Comparison of ENCODE assay signal across 8 mouse cellular contexts in the genomic region with DNA sequence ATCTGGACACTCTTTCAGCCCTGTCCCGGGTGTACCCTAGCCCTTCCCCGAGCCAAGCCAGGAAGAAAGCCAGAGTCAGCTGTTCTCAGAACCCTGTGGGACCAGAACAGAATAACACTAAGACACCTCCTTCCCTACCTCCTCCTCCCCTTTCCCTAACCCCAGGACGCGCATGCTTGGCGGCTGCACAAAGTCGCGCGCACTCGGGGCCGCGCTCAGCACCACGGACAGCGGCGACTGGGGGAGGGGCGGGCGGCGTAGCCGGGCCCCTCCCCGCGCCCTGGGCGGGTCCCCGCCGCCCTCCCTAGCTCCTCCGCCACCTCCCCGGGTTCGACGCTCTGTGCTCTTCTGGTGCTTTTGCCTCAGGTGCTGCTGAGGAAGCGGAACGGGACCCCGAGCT. TPM values are rescaled to one million over a fixed set of nuclear protein-coding genes. Genes with fewer than 3 reads are reported as not detected.
A peak's percentile ranks its signal among the peaks of the same experiment; 100 is the strongest.
DNase-seq lines count a peak whose midpoint lies in the region; ATAC-seq and TF ChIP-seq lines count a peak whose summit lies in the region.

No protein-coding gene starts in this region.

- peak overlapping the region; percentile 26 for H3K9ac ChIP-seq in ES-Bruce4 (ENCODE audit: low read depth, poor library complexity, severe bottlenecking)
- H3K9ac ChIP-seq in embryonic facial prominence, embryonic 11.5 days (replicated peaks; ENCODE audit: low read length): peak overlapping the region; percentile 44
- H3K9ac ChIP-seq in heart, embryonic 13.5 days: peak overlapping the region; percentile 71
- H3K9ac ChIP-seq in kidney, postnatal 0 days (ENCODE audit: low read depth, low read length): 0 out of 2 replicates have a peak overlapping the region, but pooled peaks have one; percentile 31
- H3K9ac ChIP-seq in liver, embryonic 11.5 days (ENCODE audit: low read depth, low read length): peak overlapping the region; percentile 46; the same call in 1 of the 2 replicates
- H3K9ac ChIP-seq in neural tube, embryonic 11.5 days (ENCODE audit: low read length): peak overlapping the region; percentile 65

- TF ChIP-seq POLR2A in ES-Bruce4 (IDR thresholded peaks at IDR 0.05; ENCODE audit: insufficient read depth, low read length): no peak

- H3K4me1 ChIP-seq in ES-Bruce4 (ENCODE audit: control insufficient read depth, insufficient read depth, low read length): no peaks in the 10 kb centered on the region
- H3K4me1 ChIP-seq in embryonic facial prominence, embryonic 11.5 days (ENCODE audit: control insufficient read depth, insufficient read depth, low read length): peaks cover 8% of the 10 kb centered on the region
- H3K4me1 ChIP-seq in heart, embryonic 13.5 days: peaks cover 12% of the 10 kb centered on the region
- peaks cover 10% of the 10 kb centered on the region for H3K4me1 ChIP-seq in kidney, postnatal 0 days (replicated peaks; ENCODE audit: insufficient read depth, low read length)
- peaks cover 20% of the 10 kb centered on the region for H3K4me1 ChIP-seq in liver, embryonic 11.5 days (replicated peaks; ENCODE audit: control insufficient read depth, insufficient read depth, low read length)
- H3K4me1 ChIP-seq in neural tube, embryonic 11.5 days (ENCODE audit: control insufficient read depth, insufficient read depth, low read length): 0 out of 2 replicates have a peak, but pooled peaks cover 3% of the 10 kb centered on the region

- H3K4me2 ChIP-seq in embryonic facial prominence, embryonic 11.5 days (ENCODE audit: low read depth, low read length): peak overlapping the region; percentile 91
- H3K4me2 ChIP-seq in heart, embryonic 13.5 days: peak overlapping the region; percentile 91
- peak overlapping the region; percentile 95 for H3K4me2 ChIP-seq in kidney, postnatal 0 days (ENCODE audit: low read length)
- peak overlapping the region; percentile 97 for H3K4me2 ChIP-seq in liver, embryonic 11.5 days
- H3K4me2 ChIP-seq in neural tube, embryonic 11.5 days (ENCODE audit: low read depth): peak overlapping the region; percentile 79

- WGBS in embryonic facial prominence, embryonic 11.5 days: 2% methylated on average over 30 of the region's 30 CpGs
- 4% methylated on average over 28 of the region's 30 CpGs for WGBS in heart, embryonic 13.5 days
- 2% methylated on average over 28 of the region's 30 CpGs for WGBS in kidney, postnatal 0 days
- 4% methylated on average over 30 of the region's 30 CpGs for WGBS in liver, embryonic 11.5 days
- 4% methylated on average over 30 of the region's 30 CpGs for WGBS in neural tube, embryonic 11.5 days

- H3K4me3 ChIP-seq in ES-Bruce4 (ENCODE audit: low read depth, low read length): peak overlapping the region; percentile 43
- H3K4me3 ChIP-seq in embryonic facial prominence, embryonic 11.5 days (ENCODE audit: low read depth, low read length): peak overlapping the region; percentile 31
- peak overlapping the region; percentile 56 for H3K4me3 ChIP-seq in heart, embryonic 13.5 days
- H3K4me3 ChIP-seq in kidney, postnatal 0 days (replicated peaks; ENCODE audit: low read depth, low read length): peak overlapping the region; percentile 44
- peak overlapping the region; percentile 47 for H3K4me3 ChIP-seq in liver, embryonic 11.5 days (ENCODE audit: low read depth, low read length)
- peak overlapping the region; percentile 43 for H3K4me3 ChIP-seq in neural tube, embryonic 11.5 days (ENCODE audit: low read depth, low read length)

- no peaks in the 10 kb centered on the region for H3K9me3 ChIP-seq in ES-Bruce4 (replicated peaks; ENCODE audit: control insufficient read depth, insufficient read depth, low read length, poor library complexity, severe bottlenecking)
- no peaks in the 10 kb centered on the region for H3K9me3 ChIP-seq in embryonic facial prominence, embryonic 11.5 days (replicated peaks; ENCODE audit: control insufficient read depth, low read length)
- H3K9me3 ChIP-seq in heart, embryonic 13.5 days: no peaks in the 10 kb centered on the region
- H3K9me3 ChIP-seq in kidney, postnatal 0 days (replicated peaks; ENCODE audit: low read length): no peaks in the 10 kb centered on the region
- no peaks in the 10 kb centered on the region for H3K9me3 ChIP-seq in liver, embryonic 11.5 days (ENCODE audit: control insufficient read depth, low read length)
- no peaks in the 10 kb centered on the region for H3K9me3 ChIP-seq in neural tube, embryonic 11.5 days (ENCODE audit: control insufficient read depth, low read length)

- 0 out of 2 replicates have a peak, but pooled peaks cover 4% of the 10 kb centered on the region for H3K36me3 ChIP-seq in ES-Bruce4 (ENCODE audit: control insufficient read depth, insufficient read depth, low read length, poor library complexity, severe bottlenecking)
- no peaks in the 10 kb centered on the region; the same call in none of the 2 replicates for H3K36me3 ChIP-seq in embryonic facial prominence, embryonic 11.5 days (replicated peaks; ENCODE audit: control insufficient read depth, insufficient read depth, low read depth, low read length)
- H3K36me3 ChIP-seq in heart, embryonic 13.5 days: peaks cover 32% of the 10 kb centered on the region
- H3K36me3 ChIP-seq in kidney, postnatal 0 days (ENCODE audit: insufficient read depth, low read length): no peaks in the 10 kb centered on the region
- H3K36me3 ChIP-seq in liver, embryonic 11.5 days (ENCODE audit: control insufficient read depth, insufficient read depth, low read length): peaks cover 13% of the 10 kb centered on the region
- H3K36me3 ChIP-seq in neural tube, embryonic 11.5 days (ENCODE audit: control insufficient read depth, insufficient read depth, low read length): peaks cover 8% of the 10 kb centered on the region

- no peak for TF ChIP-seq CTCF in ES-Bruce4 (IDR thresholded peaks at IDR 0.05; ENCODE audit: low read depth, low read length)
- TF ChIP-seq CTCF in kidney, postnatal 0 days (IDR thresholded peaks at IDR 0.05; ENCODE audit: low read depth): no peak

- ATAC-seq in embryonic facial prominence, embryonic 11.5 days (replicated peaks; ENCODE audit: insufficient number of reproducible peaks, low FRiP score, low TSS enrichment, low read depth): peak; percentile 27; the same call in 1 of the 2 replicates
- ATAC-seq in heart, embryonic 13.5 days (ENCODE audit: extremely low read depth, insufficient number of reproducible peaks, low FRiP score, low TSS enrichment): peak; percentile 5
- ATAC-seq in kidney, postnatal 0 days (replicated peaks; ENCODE audit: low FRiP score, low read depth): peak; percentile 64
- ATAC-seq in liver, embryonic 11.5 days (replicated peaks; ENCODE audit: low FRiP score): peak; percentile 69
- ATAC-seq in neural tube, embryonic 11.5 days (ENCODE audit: insufficient read depth, low FRiP score, low TSS enrichment): peak; percentile 49

- H3K27ac ChIP-seq in ES-Bruce4 (ENCODE audit: insufficient read depth, low read length): no peak overlapping the region
- H3K27ac ChIP-seq in embryonic facial prominence, embryonic 11.5 days (replicated peaks; ENCODE audit: low read depth, low read length): no peak overlapping the region
- H3K27ac ChIP-seq in heart, embryonic 13.5 days (replicated peaks): no peak overlapping the region
- no peak overlapping the region for H3K27ac ChIP-seq in kidney, postnatal 0 days
- H3K27ac ChIP-seq in liver, embryonic 11.5 days (ENCODE audit: low read depth, low read length): no peak overlapping the region
- peak overlapping the region; percentile 56 for H3K27ac ChIP-seq in neural tube, embryonic 11.5 days (ENCODE audit: low read depth, low read length)

- DNase-seq in adrenal gland, postnatal 36 days: peak; percentile 80 to 85
- DNase-seq in embryonic facial prominence, embryonic 11.5 days (ENCODE audit: low spot score): peak; percentile 72
- DNase-seq in kidney, postnatal 0 days (ENCODE audit: low spot score): peak; percentile 45
- peak; percentile 83 for DNase-seq in liver, embryonic 11.5 days (ENCODE audit: low spot score)
- DNase-seq in neural tube, embryonic 11.5 days (ENCODE audit: low spot score): peak; percentile 81
- no peak for DNase-seq in spleen, postnatal 14 days (ENCODE audit: low spot score in 2 of 2)

- 0 out of 2 replicates have a peak, but pooled peaks have one; percentile 46 for TF ChIP-seq EP300 in ES-Bruce4 (IDR thresholded peaks at IDR 0.05; ENCODE audit: insufficient read depth, low read depth, low read length)

- H3K27me3 ChIP-seq in ES-Bruce4 (ENCODE audit: control insufficient read depth, insufficient read depth, low read length, poor library complexity, severe bottlenecking): no peaks in the 10 kb centered on the region
- H3K27me3 ChIP-seq in embryonic facial prominence, embryonic 11.5 days (ENCODE audit: control insufficient read depth, insufficient read depth, low read length): no peaks in the 10 kb centered on the region
- peaks cover 48% of the 10 kb centered on the region for H3K27me3 ChIP-seq in heart, embryonic 13.5 days (replicated peaks)
- H3K27me3 ChIP-seq in kidney, postnatal 0 days (ENCODE audit: insufficient read depth, low read length): no peaks in the 10 kb centered on the region
- H3K27me3 ChIP-seq in liver, embryonic 11.5 days (replicated peaks; ENCODE audit: control insufficient read depth, insufficient read depth, low read length): peaks cover 4% of the 10 kb centered on the region; the same call in 1 of the 2 replicates
- no peaks in the 10 kb centered on the region for H3K27me3 ChIP-seq in neural tube, embryonic 11.5 days (ENCODE audit: control insufficient read depth, insufficient read depth, low read length)

RNA-seq across cellular contexts. Expression of a gene that starts 7.3 kb away (rescaled TPM):
- 30.1 and 36.7 TPM in 2 replicates for polyA plus RNA-seq in ES-Bruce4 (2011; ENCODE audit: insufficient read depth, insufficient read length, low read depth, missing spikeins)
- 10 to 100 TPM; 24.9 to 26.3 TPM for total RNA-seq in adrenal gland, postnatal 36 days (2021)
- polyA plus RNA-seq in embryonic facial prominence, embryonic 11.5 days (2014; fragmentation: Nextera tagmentation; extraction: Ambion mirVana): 53.8 and 56.5 TPM in 2 replicates
- polyA plus RNA-seq in heart, embryonic 13.5 days (2015; fragmentation: Nextera tagmentation; extraction: Ambion mirVana): 41.6 and 44.0 TPM in 2 replicates
- polyA plus RNA-seq in kidney, postnatal 0 days (2015; fragmentation: Nextera tagmentation; extraction: Ambion mirVana): 51.2 and 53.4 TPM in 2 replicates
- polyA plus RNA-seq in liver, embryonic 11.5 days (2014; fragmentation: Nextera tagmentation; extraction: Ambion mirVana): 47.5 and 47.8 TPM in 2 replicates
- 74.3 and 76.7 TPM in 2 replicates for polyA plus RNA-seq in neural tube, embryonic 11.5 days (2014; fragmentation: Nextera tagmentation; extraction: Ambion mirVana)

RNA-seq across cellular contexts. Expression of a gene that starts 7.3 kb away (rescaled TPM):
- polyA plus RNA-seq in ES-Bruce4 (2011; ENCODE audit: insufficient read depth, insufficient read length, low read depth, missing spikeins): 10.4 and 10.9 TPM in 2 replicates
- total RNA-seq in adrenal gland, postnatal 36 days (2021): 10 to 100 TPM; 10.7 to 14.0 TPM
- 13.2 and 16.3 TPM in 2 replicates for polyA plus RNA-seq in embryonic facial prominence, embryonic 11.5 days (2014; fragmentation: Nextera tagmentation; extraction: Ambion mirVana)
- polyA plus RNA-seq in heart, embryonic 13.5 days (2015; fragmentation: Nextera tagmentation; extraction: Ambion mirVana): 11.6 and 11.9 TPM in 2 replicates
- 18.7 and 19.6 TPM in 2 replicates for polyA plus RNA-seq in kidney, postnatal 0 days (2015; fragmentation: Nextera tagmentation; extraction: Ambion mirVana)
- polyA plus RNA-seq in liver, embryonic 11.5 days (2014; fragmentation: Nextera tagmentation; extraction: Ambion mirVana): 12.8 and 18.2 TPM in 2 replicates
- polyA plus RNA-seq in neural tube, embryonic 11.5 days (2014; fragmentation: Nextera tagmentation; extraction: Ambion mirVana): 23.1 and 24.1 TPM in 2 replicates

RNA-seq across cellular contexts. Expression of a gene that starts 7.6 kb away (rescaled TPM):
- polyA plus RNA-seq in ES-Bruce4 (2011; ENCODE audit: insufficient read depth, insufficient read length, low read depth, missing spikeins): 4.7 and 5.6 TPM in 2 replicates
- 1 to 10 TPM; 1.2 to 1.4 TPM for total RNA-seq in adrenal gland, postnatal 36 days (2021)
- polyA plus RNA-seq in embryonic facial prominence, embryonic 11.5 days (2014; fragmentation: Nextera tagmentation; extraction: Ambion mirVana): 0.88 and 1.8 TPM in 2 replicates
- 0.27 TPM in 2 replicates for polyA plus RNA-seq in heart, embryonic 13.5 days (2015; fragmentation: Nextera tagmentation; extraction: Ambion mirVana)
- 0.28 and 0.45 TPM in 2 replicates for polyA plus RNA-seq in kidney, postnatal 0 days (2015; fragmentation: Nextera tagmentation; extraction: Ambion mirVana)
- polyA plus RNA-seq in liver, embryonic 11.5 days (2014; fragmentation: Nextera tagmentation; extraction: Ambion mirVana): 0.82 and 0.90 TPM in 2 replicates
- 4.6 and 5.0 TPM in 2 replicates for polyA plus RNA-seq in neural tube, embryonic 11.5 days (2014; fragmentation: Nextera tagmentation; extraction: Ambion mirVana)

RNA-seq across cellular contexts. Expression of a gene that starts 13.8 kb away (rescaled TPM):
- polyA plus RNA-seq in ES-Bruce4 (2011; ENCODE audit: insufficient read depth, insufficient read length, low read depth, missing spikeins): not detected in 2 replicates
- total RNA-seq in adrenal gland, postnatal 36 days (2021): not detected
- polyA plus RNA-seq in embryonic facial prominence, embryonic 11.5 days (2014; fragmentation: Nextera tagmentation; extraction: Ambion mirVana): 0.50 TPM in 1 of 2 replicates, not detected in the other
- not detected in 2 replicates for polyA plus RNA-seq in heart, embryonic 13.5 days (2015; fragmentation: Nextera tagmentation; extraction: Ambion mirVana)
- polyA plus RNA-seq in kidney, postnatal 0 days (2015; fragmentation: Nextera tagmentation; extraction: Ambion mirVana): 0.11 TPM in 1 of 2 replicates, not detected in the other
- 0.26 TPM in 1 of 2 replicates, not detected in the other for polyA plus RNA-seq in liver, embryonic 11.5 days (2014; fragmentation: Nextera tagmentation; extraction: Ambion mirVana)
- polyA plus RNA-seq in neural tube, embryonic 11.5 days (2014; fragmentation: Nextera tagmentation; extraction: Ambion mirVana): 0.20 TPM in 1 of 2 replicates, not detected in the other

RNA-seq across cellular contexts. Expression of a gene that starts 14.4 kb away (rescaled TPM):
- polyA plus RNA-seq in ES-Bruce4 (2011; ENCODE audit: insufficient read depth, insufficient read length, low read depth, missing spikeins): 18.6 and 20.1 TPM in 2 replicates
- total RNA-seq in adrenal gland, postnatal 36 days (2021): 1 to 10 TPM; 4.5 to 4.9 TPM
- 31.2 and 36.7 TPM in 2 replicates for polyA plus RNA-seq in embryonic facial prominence, embryonic 11.5 days (2014; fragmentation: Nextera tagmentation; extraction: Ambion mirVana)
- 12.5 and 13.3 TPM in 2 replicates for polyA plus RNA-seq in heart, embryonic 13.5 days (2015; fragmentation: Nextera tagmentation; extraction: Ambion mirVana)
- polyA plus RNA-seq in kidney, postnatal 0 days (2015; fragmentation: Nextera tagmentation; extraction: Ambion mirVana): 14.6 and 17.8 TPM in 2 replicates
- polyA plus RNA-seq in liver, embryonic 11.5 days (2014; fragmentation: Nextera tagmentation; extraction: Ambion mirVana): 22.3 and 23.6 TPM in 2 replicates
- polyA plus RNA-seq in neural tube, embryonic 11.5 days (2014; fragmentation: Nextera tagmentation; extraction: Ambion mirVana): 27.6 and 27.8 TPM in 2 replicates

Comparison
In these comparisons a context has a peak if more than half of its experiments do, and no peak if none do; other contexts are left out.
1. DNase-seq: peak in adrenal gland, postnatal 36 days (2 of 2), embryonic facial prominence, embryonic 11.5 days (single experiment), kidney, postnatal 0 days (single experiment), liver, embryonic 11.5 days (single experiment) and neural tube, embryonic 11.5 days (single experiment); none in spleen, postnatal 14 days (0 of 2).
2. ATAC-seq: peak in every context shown above with its lines; median percentile 69 in liver, embryonic 11.5 days; 64 in kidney, postnatal 0 days; 49 in neural tube, embryonic 11.5 days; 27 in embryonic facial prominence, embryonic 11.5 days; 5 in heart, embryonic 13.5 days.
3. Peak in every context shown above with its lines, with median percentiles within 50 percentile points of each other: H3K4me3 ChIP-seq, H3K9ac ChIP-seq and H3K4me2 ChIP-seq.